Mouse (Mus musculus): Measurements from ENCODE around the gene Ramac.

Ramac gene

GRCm38 (mm10) chr7:81777667-81778218 lies 15.0 kb downstream of the Ramac start:
- peak; percentile 17 for DNase-seq (ENCODE audit: low read depth, low spot score)

GRCm38 (mm10) chr7:81788536-81788935 lies 25.8 kb downstream of the Ramac start:
- DNase-seq (ENCODE audit: low read depth, low spot score): peak; percentile 63

GRCm38 (mm10) chr7:81789095-81789757 lies 26.5 kb downstream of the Ramac start, which contains the start of gene 3110040N11Rik:
3110040N11Rik (minus strand) TSS chr7:81789478.
- peak; percentile 97 for DNase-seq (ENCODE audit: low read depth, low spot score)

GRCm38 (mm10) chr7:81806067-81806466 lies 43.3 kb downstream of the Ramac start:
- no peak for DNase-seq (ENCODE audit: low read depth, low spot score)

Measured in A20 (cell line).